Mouse (Mus musculus) thymus, postnatal 14 days (tissue): ENCODE measurements around the gene Lurap1.
A peak's percentile ranks its signal among the peaks of the same experiment; 100 is the strongest.

ENCODE experiments used
- DNase-seq: peaks from one replicate; pipeline ENCODE4 v3.0.0; 2021

The Lurap1 gene

GRCm38 (mm10) chr4:116100959-116101358, 50.2 kb downstream of the Lurap1 start:
- DNase-seq = no peak

- no peak for DNase-seq
Observed at GRCm38 (mm10) chr4:116097211-116097610, 53.9 kb downstream of the Lurap1 start.

- DNase-seq = no peak
Observed at GRCm38 (mm10) chr4:116096291-116096690, 54.8 kb downstream of the Lurap1 start.

GRCm38 (mm10) chr4:116088510-116089249, 62.5 kb downstream of the Lurap1 start:
- peak; percentile 23 for DNase-seq
